Mouse (Mus musculus): ENCODE data around the gene Adgrg3.

DNA sequence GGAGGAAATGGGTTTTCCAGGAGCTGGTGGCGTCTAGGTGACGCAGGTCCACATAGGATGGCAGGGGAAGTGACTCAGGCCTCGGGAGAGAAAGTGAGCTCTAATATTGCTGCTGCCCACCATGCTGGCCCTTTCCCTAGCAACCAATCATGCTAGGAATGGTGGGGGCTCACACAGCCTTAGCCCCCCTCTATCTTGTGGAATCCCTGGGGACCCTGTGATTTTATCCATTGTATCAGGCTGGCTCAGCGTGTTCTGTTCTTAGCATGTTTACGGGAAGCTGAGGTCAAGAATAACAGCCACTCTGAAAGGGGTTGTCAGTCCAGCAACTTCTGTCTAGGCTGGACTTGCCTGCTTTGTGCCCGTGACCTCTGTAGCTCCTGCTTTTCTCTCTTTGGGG is 18.5 kb upstream of the Adgrg3 start:
- TF ChIP-seq CTCF (IDR thresholded peaks at IDR 0.05; ENCODE audit: low read depth, low read length) (no peak), POLR2A (IDR thresholded peaks at IDR 0.05; ENCODE audit: insufficient read depth, low read length) (no peak), EP300 (IDR thresholded peaks at IDR 0.05; ENCODE audit: insufficient read depth, low read depth, low read length) (no peak)
